Mouse (Mus musculus) lung, embryonic 15.5 days (tissue): ENCODE measurements around the gene Slc25a12. TPM values are rescaled to one million over a fixed set of nuclear protein-coding genes. Genes with fewer than 3 reads are reported as not detected.

Experiments used
- ATAC-seq: fragments of 200-750 bp; cut with Nextera tagmentation; 2 replicates; pipeline ENCODE4 v1.8.0; 2017; ENCODE audit warnings: moderate number of reproducible peaks, borderline replicate concordance; ENCODE audit not compliant: low FRiP score, low TSS enrichment; ENCODE audit errors: extremely low read depth
- H3K27ac ChIP-seq: fragments of 300-500 bp; sonication (generic); 2 replicates; pipeline ENCODE4 v1.5.1; 2015; ENCODE audit warnings: moderate library complexity, mild to moderate bottlenecking, inconsistent platforms
- H3K27me3 ChIP-seq: fragments of 300-500 bp; sonication (generic); 2 replicates; pipeline ENCODE4 v1.6.1; 2015; ENCODE audit warnings: inconsistent platforms
- H3K36me3 ChIP-seq: fragments of 300-500 bp; sonication (generic); 2 replicates; pipeline ENCODE4 v1.6.1; 2015; ENCODE audit warnings: inconsistent platforms
- H3K4me1 ChIP-seq: fragments of 300-500 bp; sonication (generic); 2 replicates; pipeline ENCODE4 v1.6.1; 2015; ENCODE audit warnings: inconsistent platforms
- H3K4me2 ChIP-seq: fragments of 300-500 bp; sonication (generic); 2 replicates; pipeline ENCODE4 v1.6.1; 2015; ENCODE audit warnings: inconsistent platforms, mild to moderate bottlenecking, moderate library complexity
- H3K4me3 ChIP-seq: fragments of 300-500 bp; sonication (generic); 2 replicates; pipeline ENCODE4 v1.5.1; 2015; ENCODE audit warnings: mild to moderate bottlenecking, inconsistent platforms
- H3K9ac ChIP-seq: fragments of 300-500 bp; sonication (generic); 2 replicates; pipeline ENCODE4 v1.6.1; 2015; ENCODE audit warnings: inconsistent platforms
- H3K9me3 ChIP-seq: fragments of 300-500 bp; sonication (generic); 2 replicates; pipeline ENCODE4 v1.6.1; 2016; ENCODE audit warnings: inconsistent platforms
- WGBS: fragments of 180-500 bp; shearing (Covaris S2); methylation state at CpG from one replicate; pipeline ENCODE4 v1.1.7; 2015; 5-methylcytosine and 5-hydroxymethylcytosine counted together
- polyA plus RNA-seq: library from polyadenylated mRNA; unstranded; fragments of >200 nt; fragmentation: Nextera tagmentation; extraction: Ambion mirVana; gene quantifications from 2 replicates; pipeline ENCODE4 v1.2.1, GENCODE M21; 2015

Slc25a12 gene
- polyA plus RNA-seq, 1 experiment from 2014 or later = 35.4 TPM

DNA sequence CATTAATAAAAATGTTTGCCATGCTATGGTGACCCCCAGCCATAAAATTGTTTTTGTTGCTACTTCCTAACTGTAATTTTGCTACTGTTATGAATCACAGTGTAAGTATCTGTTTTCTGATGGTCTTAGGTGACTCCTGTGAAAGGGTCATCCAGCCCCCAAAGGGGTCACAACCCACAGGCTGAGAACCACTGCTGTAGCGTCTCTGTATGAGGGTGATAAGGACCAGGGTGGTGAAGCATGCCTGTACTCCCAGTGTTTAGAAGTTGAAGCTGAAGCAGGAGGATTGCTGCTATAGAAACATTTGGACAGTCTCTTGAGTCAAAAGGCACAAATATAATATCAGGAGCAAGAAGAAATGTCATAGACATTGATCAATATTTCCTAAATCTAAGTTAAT lies 98.2 kb downstream of the Slc25a12 start:
- no peak for ATAC-seq
- Histone ChIP-seq H3K4me1 (no peaks in the 10 kb centered on the region), H3K4me2 (no peak overlapping the region), H3K27me3 (no peaks in the 10 kb centered on the region), H3K27ac (no peak overlapping the region), H3K9me3 (no peaks in the 10 kb centered on the region), H3K9ac (no peak overlapping the region), H3K4me3 (no peak overlapping the region), H3K36me3 (peaks cover 20% of the 10 kb centered on the region)
- 31% methylated on average over 1 of the region's 1 CpGs for WGBS

DNA sequence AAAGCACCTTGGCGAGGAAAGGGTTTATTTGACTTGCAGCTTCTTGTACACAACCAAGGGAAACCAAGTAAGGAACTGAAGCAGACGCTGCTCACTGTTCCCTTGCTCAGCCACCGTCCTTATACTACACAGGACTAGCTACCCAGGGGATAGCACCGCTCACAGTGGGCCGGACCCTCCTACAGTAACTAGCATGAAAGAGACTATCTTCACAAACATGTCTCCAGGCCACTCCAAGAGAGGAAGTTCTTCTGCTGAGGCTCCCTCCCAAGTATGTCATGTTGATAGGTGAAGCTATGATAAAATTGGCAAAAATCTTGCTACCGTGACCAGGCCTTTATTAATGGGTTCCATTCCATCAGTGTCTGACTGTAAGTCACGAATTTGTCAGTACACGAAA lies 98.9 kb downstream of the Slc25a12 start:
- no peak for ATAC-seq
- Histone ChIP-seq H3K4me2 (no peak overlapping the region), H3K4me1 (no peaks in the 10 kb centered on the region), H3K27me3 (no peaks in the 10 kb centered on the region), H3K27ac (no peak overlapping the region), H3K9me3 (no peaks in the 10 kb centered on the region), H3K36me3 (peaks cover 21% of the 10 kb centered on the region), H3K9ac (no peak overlapping the region), H3K4me3 (no peak overlapping the region)
- WGBS = 90% methylated on average over 8 of the region's 8 CpGs

DNA sequence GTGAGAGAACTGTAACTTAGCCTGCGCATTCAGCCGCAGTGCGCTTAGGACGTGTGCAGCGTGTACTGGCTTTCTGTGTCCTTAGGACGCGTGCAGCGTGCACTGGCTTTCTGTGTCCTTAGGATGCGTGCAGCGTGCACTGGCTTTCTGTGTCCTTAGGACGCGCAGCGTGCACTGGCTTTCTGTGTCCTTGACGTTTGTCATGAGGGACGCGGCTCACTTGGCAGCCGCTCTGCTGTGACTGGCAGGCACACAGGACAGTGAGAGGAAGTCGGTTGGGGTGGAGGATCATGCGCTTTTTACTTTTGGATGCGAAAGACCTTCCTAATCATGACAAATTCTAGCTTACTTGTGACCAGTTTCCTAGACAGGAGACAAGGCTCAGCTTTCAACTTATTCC lies 103.0 kb downstream of the Slc25a12 start:
- Histone ChIP-seq H3K27ac (no peak overlapping the region), H3K4me2 (no peak overlapping the region), H3K9me3 (no peaks in the 10 kb centered on the region), H3K4me3 (no peak overlapping the region), H3K36me3 (peaks cover 47% of the 10 kb centered on the region), H3K9ac (no peak overlapping the region), H3K4me1 (no peaks in the 10 kb centered on the region), H3K27me3 (no peaks in the 10 kb centered on the region)
- 94% methylated on average over 20 of the region's 20 CpGs for WGBS
- ATAC-seq = no peak

DNA sequence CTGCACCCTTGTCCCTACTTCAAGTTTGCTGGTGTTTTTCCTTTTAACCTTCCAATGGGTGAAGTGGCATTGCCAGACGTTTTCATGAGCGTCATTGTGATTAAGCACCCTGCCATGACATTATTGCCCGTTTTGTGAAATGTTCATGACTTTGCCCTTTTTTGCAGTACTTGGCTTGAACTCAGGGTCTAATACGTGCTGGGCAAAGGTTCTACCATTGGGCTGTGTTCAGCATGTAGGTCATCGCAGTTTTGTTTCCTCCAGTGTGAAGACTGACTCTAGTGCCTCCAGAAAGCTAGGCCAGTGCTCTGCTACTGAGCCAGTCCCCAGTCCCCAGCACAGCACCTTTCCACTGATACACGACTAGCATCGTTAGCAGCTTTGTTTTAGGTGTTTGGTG lies 111.0 kb downstream of the Slc25a12 start:
- peaks cover 69% of the 10 kb centered on the region for H3K36me3 ChIP-seq
- H3K4me2 ChIP-seq = no peak overlapping the region
- H3K4me1 ChIP-seq = no peaks in the 10 kb centered on the region
- ATAC-seq = no peak
- no peaks in the 10 kb centered on the region for H3K9me3 ChIP-seq
- 86% methylated on average over 7 of the region's 7 CpGs for WGBS
- H3K4me3 ChIP-seq = no peak overlapping the region
- no peaks in the 10 kb centered on the region for H3K27me3 ChIP-seq
- H3K9ac ChIP-seq = no peak overlapping the region
- H3K27ac ChIP-seq = no peak overlapping the region

DNA sequence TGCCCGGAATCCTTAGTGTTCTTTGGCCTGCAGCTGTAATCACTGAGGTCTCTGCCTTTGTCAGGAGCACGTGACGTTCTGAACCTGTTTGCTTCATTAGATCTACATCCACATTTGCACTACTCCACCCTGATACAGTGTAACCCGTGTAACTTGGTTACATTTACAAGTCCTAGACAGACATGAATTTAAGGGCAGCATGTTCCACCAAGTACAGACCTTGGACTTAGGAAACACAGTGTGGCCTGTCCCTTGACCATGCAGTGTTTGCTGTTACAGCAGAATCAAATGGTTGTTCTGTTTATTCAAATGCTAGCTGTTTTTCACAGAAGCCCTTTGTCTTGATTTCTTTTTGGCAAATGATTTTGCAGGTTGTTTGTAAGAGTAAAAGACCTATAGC lies 112.7 kb downstream of the Slc25a12 start:
- no peak overlapping the region for H3K27ac ChIP-seq
- H3K4me3 ChIP-seq = no peak overlapping the region
- H3K4me1 ChIP-seq = no peaks in the 10 kb centered on the region
- H3K9me3 ChIP-seq = no peaks in the 10 kb centered on the region
- WGBS = 74% methylated on average over 4 of the region's 4 CpGs
- H3K27me3 ChIP-seq = no peaks in the 10 kb centered on the region
- H3K4me2 ChIP-seq = no peak overlapping the region
- H3K36me3 ChIP-seq = peaks cover 75% of the 10 kb centered on the region
- H3K9ac ChIP-seq = no peak overlapping the region
- ATAC-seq = no peak

DNA sequence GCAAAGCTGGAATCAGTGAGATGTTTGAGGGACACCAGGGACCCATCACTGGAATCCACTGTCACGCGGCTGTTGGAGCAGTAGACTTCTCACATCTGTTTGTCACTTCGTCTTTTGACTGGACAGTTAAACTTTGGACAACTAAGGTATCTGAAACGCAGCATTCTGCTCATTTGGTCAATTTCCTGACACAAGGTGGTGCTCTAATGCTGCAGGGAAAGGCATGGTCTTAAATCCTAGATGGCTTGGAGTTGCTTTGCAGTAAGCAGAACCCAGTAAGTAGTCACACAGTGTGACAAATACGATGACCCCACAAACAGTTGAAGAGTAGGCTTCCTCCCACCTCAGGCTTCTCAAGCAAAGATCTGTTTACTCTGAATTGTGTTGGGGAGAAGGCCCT lies 116.7 kb downstream of the Slc25a12 start:
- no peak overlapping the region for H3K27ac ChIP-seq
- H3K4me2 ChIP-seq = no peak overlapping the region
- H3K36me3 ChIP-seq = peaks cover 61% of the 10 kb centered on the region
- H3K4me3 ChIP-seq = no peak overlapping the region
- ATAC-seq = no peak
- no peak overlapping the region for H3K9ac ChIP-seq
- H3K27me3 ChIP-seq = no peaks in the 10 kb centered on the region
- WGBS = 76% methylated on average over 5 of the region's 5 CpGs
- H3K9me3 ChIP-seq = no peaks in the 10 kb centered on the region
- no peaks in the 10 kb centered on the region for H3K4me1 ChIP-seq

DNA sequence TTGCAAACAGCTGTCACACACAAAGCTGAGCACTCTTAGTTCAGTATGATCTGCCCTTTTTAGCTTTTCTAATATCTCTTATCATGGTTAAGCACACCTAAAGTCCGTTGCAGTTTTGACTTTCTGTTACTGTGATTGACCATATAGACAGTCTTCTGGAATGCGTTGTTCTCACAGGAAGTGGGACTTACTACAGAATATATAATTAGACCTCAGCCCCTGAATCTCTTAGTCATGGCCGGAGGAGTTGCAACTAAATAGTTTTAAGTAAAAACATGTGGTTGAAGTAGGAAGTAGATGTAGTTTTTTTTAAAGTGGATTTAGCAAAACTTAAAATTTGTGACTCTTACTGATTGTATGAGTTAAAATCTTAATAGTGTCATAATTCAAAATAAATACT lies 119.5 kb downstream of the Slc25a12 start:
- no peak for ATAC-seq
- Histone ChIP-seq H3K9ac (no peak overlapping the region), H3K4me2 (no peak overlapping the region), H3K9me3 (no peaks in the 10 kb centered on the region), H3K27ac (no peak overlapping the region), H3K4me1 (no peaks in the 10 kb centered on the region), H3K27me3 (no peaks in the 10 kb centered on the region), H3K4me3 (no peak overlapping the region), H3K36me3 (peaks cover 56% of the 10 kb centered on the region)
- WGBS = 75% methylated on average over 3 of the region's 3 CpGs

DNA sequence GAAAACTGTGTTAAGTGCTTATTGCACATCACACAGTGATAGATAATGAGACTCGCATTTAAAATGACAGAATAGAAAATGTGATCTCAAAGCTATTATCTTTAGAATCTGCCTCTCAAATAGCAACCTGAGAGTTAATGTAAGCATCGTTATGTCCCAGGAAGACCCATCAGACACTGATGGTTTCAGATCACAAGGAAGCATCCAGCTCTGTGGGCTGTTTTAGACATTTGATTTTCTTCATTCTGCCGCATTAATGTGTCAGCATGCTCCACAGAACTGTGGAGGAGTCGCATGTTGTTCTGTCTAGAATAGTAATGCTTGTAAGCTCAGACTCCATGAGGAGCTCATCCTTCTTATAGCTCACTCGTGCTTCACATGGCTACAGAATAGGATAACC lies 121.5 kb downstream of the Slc25a12 start:
- WGBS = 86% methylated on average over 5 of the region's 5 CpGs
- H3K4me3 ChIP-seq = no peak overlapping the region
- H3K36me3 ChIP-seq = peaks cover 46% of the 10 kb centered on the region

DNA sequence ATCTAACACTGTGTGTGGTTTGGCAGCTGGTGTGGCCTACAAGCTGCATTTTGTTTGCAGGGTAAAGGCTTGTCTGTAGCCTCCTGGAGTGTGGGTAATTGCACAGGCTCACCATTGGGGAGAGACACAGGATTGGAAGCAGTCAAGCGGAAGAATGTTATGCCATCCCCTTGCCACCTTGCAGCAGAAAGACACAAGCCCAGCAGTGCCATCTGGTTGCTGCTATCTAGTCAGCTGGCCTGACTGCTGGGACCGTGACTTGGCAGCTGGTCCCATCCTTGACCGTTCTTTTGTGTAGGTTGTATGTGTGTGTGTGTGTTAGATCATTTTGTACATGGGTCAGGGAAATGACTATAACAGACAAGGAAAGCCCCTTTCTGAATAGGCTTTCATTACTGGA lies 122.1 kb downstream of the Slc25a12 start:
- peaks cover 43% of the 10 kb centered on the region for H3K36me3 ChIP-seq
- H3K4me2 ChIP-seq = no peak overlapping the region
- ATAC-seq = no peak
- H3K9ac ChIP-seq = no peak overlapping the region
- no peak overlapping the region for H3K27ac ChIP-seq
- H3K9me3 ChIP-seq = no peaks in the 10 kb centered on the region
- no peaks in the 10 kb centered on the region for H3K27me3 ChIP-seq
- no peak overlapping the region for H3K4me3 ChIP-seq
- 93% methylated on average over 3 of the region's 3 CpGs for WGBS
- H3K4me1 ChIP-seq = no peaks in the 10 kb centered on the region

More for the DNA sequence above, 121.5 kb downstream of the Slc25a12 start:
- Histone ChIP-seq H3K27me3 (no peaks in the 10 kb centered on the region), H3K27ac (no peak overlapping the region), H3K9ac (no peak overlapping the region), H3K4me2 (no peak overlapping the region), H3K9me3 (no peaks in the 10 kb centered on the region), H3K4me1 (no peaks in the 10 kb centered on the region)
- ATAC-seq = no peak

DNA sequence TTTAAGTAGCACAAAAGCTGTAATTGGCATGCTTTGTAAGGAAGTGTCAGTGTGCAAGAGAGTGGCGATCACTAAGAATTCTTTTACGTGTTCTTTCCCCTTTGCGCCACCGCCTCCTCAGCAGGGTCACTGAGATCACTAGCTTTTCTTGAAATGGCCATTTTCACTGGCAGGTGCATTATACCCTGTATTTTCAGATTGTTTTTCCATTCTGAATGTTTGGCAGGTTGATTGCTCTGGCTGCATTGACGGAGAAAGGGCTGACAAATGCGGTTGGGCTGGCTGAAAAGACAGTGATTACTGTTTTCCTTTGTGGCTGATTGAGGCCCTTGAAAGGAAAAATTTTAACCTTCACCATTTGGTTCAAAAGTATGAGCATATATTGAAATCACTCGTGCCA lies 122.7 kb downstream of the Slc25a12 start:
- no peak for ATAC-seq
- Histone ChIP-seq H3K9ac (no peak overlapping the region), H3K9me3 (no peaks in the 10 kb centered on the region), H3K4me1 (no peaks in the 10 kb centered on the region), H3K4me3 (no peak overlapping the region), H3K36me3 (peaks cover 43% of the 10 kb centered on the region), H3K27ac (no peak overlapping the region), H3K4me2 (no peak overlapping the region), H3K27me3 (no peaks in the 10 kb centered on the region)
- WGBS = 91% methylated on average over 7 of the region's 7 CpGs

DNA sequence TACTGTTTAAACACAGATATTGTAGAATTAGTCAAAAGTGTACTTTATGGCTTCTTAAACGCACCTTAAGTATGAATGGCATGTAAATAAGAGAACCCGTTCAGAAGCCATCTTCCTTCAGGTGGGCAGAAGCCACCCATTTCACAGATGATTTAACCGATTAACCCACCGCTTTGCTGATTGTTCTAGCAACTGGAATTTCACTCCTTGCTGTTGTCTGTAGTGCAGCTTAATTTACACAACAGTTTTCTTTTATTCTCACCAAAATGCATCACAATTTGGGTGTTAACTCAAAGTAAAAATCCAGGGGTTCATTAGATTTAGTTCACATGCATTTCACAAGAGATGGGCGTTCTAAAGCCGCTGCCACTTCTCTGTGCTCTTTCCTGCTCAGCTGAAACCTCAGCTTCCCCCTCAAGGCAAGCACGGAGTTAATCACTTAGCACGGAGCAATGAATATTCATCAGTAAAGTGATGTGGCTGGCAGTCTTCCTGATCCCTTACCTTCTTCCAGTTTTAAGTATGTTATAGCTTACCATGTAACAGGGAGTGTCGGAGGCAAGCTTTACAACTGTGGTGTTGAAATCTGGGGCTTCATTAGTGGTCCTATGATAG lies 124.4 kb downstream of the Slc25a12 start:
- H3K9me3 ChIP-seq = no peaks in the 10 kb centered on the region
- WGBS = 84% methylated on average over 9 of the region's 9 CpGs
- H3K4me3 ChIP-seq = no peak overlapping the region
- H3K4me1 ChIP-seq = no peaks in the 10 kb centered on the region
- no peak overlapping the region for H3K27ac ChIP-seq
- no peak overlapping the region for H3K9ac ChIP-seq
- H3K27me3 ChIP-seq = no peaks in the 10 kb centered on the region
- H3K4me2 ChIP-seq = no peak overlapping the region
- no peak for ATAC-seq
- H3K36me3 ChIP-seq = peaks cover 43% of the 10 kb centered on the region

DNA sequence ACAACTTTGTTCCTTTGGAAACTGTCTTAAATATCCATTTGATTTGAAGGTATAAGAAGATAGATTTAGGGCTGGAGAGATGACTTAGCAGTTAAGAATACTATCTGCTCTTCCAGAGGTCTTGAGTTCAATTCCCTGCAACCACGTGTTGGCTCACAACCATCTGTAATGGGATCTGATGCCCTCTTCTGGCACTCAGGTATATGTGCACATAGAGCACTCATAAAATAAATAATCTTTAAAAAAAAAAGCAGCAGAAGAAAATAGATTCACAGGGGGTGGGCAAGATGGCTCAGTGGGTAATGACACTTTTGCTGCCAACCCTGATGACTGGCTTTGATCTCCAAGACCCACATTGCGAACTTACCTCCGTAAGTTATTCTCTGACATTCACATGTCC lies 125.4 kb downstream of the Slc25a12 start:
- no peak overlapping the region for H3K4me2 ChIP-seq
- H3K9ac ChIP-seq = no peak overlapping the region
- no peak for ATAC-seq
- 88% methylated on average over 3 of the region's 3 CpGs for WGBS
- H3K36me3 ChIP-seq = peaks cover 43% of the 10 kb centered on the region
- no peaks in the 10 kb centered on the region for H3K9me3 ChIP-seq
- H3K4me3 ChIP-seq = no peak overlapping the region
- no peaks in the 10 kb centered on the region for H3K27me3 ChIP-seq
- H3K27ac ChIP-seq = no peak overlapping the region
- H3K4me1 ChIP-seq = no peaks in the 10 kb centered on the region

DNA sequence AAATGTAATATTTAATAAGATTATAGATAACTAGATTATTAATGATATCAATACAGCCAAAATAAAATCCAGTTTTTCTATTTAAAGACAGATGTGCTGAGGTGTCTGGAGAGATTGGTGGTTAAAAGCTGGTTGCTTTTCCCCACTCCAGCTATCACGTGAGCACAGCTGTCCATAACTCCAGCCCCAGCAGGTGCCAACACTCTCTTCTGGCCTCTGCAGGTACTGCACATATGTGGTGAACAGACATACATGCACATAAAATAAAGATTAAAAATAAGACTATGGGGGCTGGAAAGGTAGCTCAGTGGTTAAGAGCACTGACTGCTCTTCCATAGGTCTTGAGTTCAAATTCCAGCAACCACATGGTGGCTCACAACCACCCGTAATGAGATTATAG lies 126.0 kb downstream of the Slc25a12 start:
- ATAC-seq = no peak
- Histone ChIP-seq H3K36me3 (peaks cover 42% of the 10 kb centered on the region), H3K9ac (no peak overlapping the region), H3K9me3 (no peaks in the 10 kb centered on the region), H3K4me1 (no peaks in the 10 kb centered on the region), H3K27ac (no peak overlapping the region), H3K4me3 (no peak overlapping the region), H3K4me2 (no peak overlapping the region), H3K27me3 (no peaks in the 10 kb centered on the region)
- WGBS = 89% methylated on average over 2 of the region's 2 CpGs
